Mouse (Mus musculus): ENCODE measurements around the gene Cep295nl. TPM values are rescaled to one million over a fixed set of nuclear protein-coding genes. Genes with fewer than 3 reads are reported as not detected.

Cep295nl gene
- polyA plus RNA-seq, 1 experiment from 2014 or later = 2.2 TPM

DNA sequence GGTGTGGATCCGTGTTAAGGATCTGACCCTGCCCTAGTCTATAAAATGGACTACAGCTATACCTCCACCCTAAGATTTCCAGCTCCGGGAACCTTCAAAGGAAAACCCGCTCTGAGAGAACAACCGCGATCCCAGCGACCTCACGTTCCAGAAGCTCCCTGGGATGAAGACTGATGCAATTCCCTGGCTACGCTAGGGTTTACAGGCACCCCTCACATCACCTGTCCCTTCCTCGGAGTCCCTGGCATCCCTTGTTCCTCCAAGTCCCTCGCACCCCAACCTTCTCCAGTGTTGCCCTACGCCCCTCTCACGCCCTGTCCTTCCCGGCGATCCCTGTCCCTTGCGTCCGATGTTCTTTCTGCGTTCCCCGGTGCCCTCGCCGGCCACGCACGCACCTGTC is 52.7 kb downstream of the Cep295nl start:
- H3K27ac ChIP-seq = peak overlapping the region; percentile 49
- H3K79me2 ChIP-seq (ENCODE audit: inconsistent target) = peaks cover 32% of the 10 kb centered on the region
- H3K36me3 ChIP-seq (ENCODE audit: inconsistent target) = peaks cover 23% of the 10 kb centered on the region; the same call in 1 of the 2 replicates
- H3K4me3 ChIP-seq (ENCODE audit: inconsistent target) = peak overlapping the region; percentile 93
- 0% methylated on average over 22 of the region's 22 CpGs for WGBS (ENCODE audit: missing documents)

DNA sequence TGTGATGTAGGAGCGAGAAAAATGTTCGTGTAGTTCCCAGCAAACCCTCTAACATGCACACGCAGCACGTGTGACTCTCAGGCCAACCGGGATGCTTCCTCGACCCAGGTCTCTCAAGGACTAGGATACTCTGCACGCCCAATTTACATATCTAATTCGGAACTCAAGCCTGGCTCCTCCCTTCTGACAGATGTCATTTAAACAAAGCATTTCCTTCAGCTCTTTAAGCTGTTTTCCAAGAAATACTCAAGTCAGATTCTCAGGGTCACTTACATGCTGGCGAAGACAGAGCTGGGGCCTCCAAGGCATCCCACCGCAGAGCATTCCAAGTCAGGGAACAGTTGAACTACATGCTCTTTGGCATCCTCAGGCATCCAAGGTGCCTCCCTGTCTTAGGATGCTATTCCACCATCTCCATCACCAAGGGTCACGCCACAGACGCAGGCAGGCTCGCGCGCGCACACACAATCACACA is 53.2 kb downstream of the Cep295nl start:
- Histone ChIP-seq H3K4me3 (ENCODE audit: inconsistent target) (peak overlapping the region; percentile 93), H3K36me3 (ENCODE audit: inconsistent target) (peaks cover 28% of the 10 kb centered on the region; the same call in 1 of the 2 replicates), H3K79me2 (ENCODE audit: inconsistent target) (peaks cover 32% of the 10 kb centered on the region), H3K27ac (peak overlapping the region; percentile 49; the same call in 1 of the 2 replicates)
- WGBS (ENCODE audit: missing documents) = 5% methylated on average over 16 of the region's 16 CpGs

DNA sequence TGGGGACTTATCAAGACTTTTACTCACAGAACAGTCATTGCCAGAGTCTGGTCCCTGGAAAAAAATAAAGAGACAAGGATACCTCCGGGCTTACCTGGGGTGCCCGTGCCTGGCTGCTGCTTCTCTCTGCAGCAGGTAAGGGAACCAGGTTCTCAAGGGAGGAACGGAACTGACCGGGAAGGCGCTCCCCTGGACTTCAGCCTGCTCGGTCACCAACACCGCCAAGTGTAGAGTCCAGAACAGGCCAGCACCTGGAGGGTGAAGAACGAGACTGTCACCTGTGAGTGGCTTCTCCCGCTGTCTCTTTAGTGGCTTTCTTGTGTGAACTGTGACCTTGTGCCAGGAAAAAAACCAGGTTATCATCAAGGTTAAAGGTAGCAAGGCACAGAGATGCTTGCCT is 54.7 kb downstream of the Cep295nl start:
- 94% methylated on average over 9 of the region's 9 CpGs for WGBS (ENCODE audit: missing documents)
- no peak overlapping the region for H3K27ac ChIP-seq
- H3K79me2 ChIP-seq (ENCODE audit: inconsistent target) = peaks cover 32% of the 10 kb centered on the region
- peaks cover 41% of the 10 kb centered on the region for H3K36me3 ChIP-seq (ENCODE audit: inconsistent target)
- H3K4me3 ChIP-seq (ENCODE audit: inconsistent target) = no peak overlapping the region

DNA sequence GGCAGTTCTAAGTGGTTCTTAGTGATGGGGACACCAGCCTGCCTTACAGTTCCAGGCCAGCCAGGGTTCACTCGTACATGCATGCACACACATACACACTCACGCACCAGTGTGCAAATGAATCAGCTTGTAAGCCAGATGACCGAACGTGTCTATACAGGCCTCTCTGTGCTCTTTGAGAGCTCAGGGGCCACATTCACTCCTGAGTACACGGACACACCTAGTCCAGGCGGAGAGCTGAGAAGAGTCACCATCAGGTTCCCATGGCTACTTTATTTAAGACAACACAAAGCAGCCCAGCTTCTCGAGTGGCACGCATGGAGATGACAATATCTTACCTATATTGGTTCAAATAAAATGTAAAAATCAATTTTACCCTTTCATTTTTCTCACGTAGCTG is 55.9 kb downstream of the Cep295nl start:
- Histone ChIP-seq H3K4me3 (ENCODE audit: inconsistent target) (no peak overlapping the region), H3K27ac (no peak overlapping the region), H3K79me2 (ENCODE audit: inconsistent target) (peaks cover 32% of the 10 kb centered on the region), H3K36me3 (ENCODE audit: inconsistent target) (peaks cover 51% of the 10 kb centered on the region)
- WGBS (ENCODE audit: missing documents) = 97% methylated on average over 9 of the region's 9 CpGs

DNA sequence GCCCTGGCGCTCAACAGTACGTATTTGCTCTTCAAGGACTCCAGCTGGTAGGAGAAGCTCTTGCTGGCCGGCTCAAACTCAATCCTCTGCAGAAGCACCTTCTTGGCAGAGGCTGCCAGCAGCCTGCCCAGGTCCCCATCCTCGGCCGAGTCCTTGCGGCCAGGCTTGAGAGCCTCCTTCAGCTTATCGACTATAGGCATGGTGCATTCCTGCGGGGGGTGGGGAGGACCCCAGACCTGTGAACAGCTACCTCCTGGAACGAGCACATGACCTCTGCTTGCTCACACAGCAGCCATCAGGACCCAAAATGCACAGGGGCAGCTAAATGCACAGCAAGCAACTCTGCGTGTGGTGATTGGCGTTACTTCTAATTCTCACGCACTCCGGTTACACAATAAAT is 56.5 kb downstream of the Cep295nl start:
- no peak overlapping the region for H3K4me3 ChIP-seq (ENCODE audit: inconsistent target)
- peaks cover 51% of the 10 kb centered on the region for H3K36me3 ChIP-seq (ENCODE audit: inconsistent target)
- H3K27ac ChIP-seq = no peak overlapping the region
- WGBS (ENCODE audit: missing documents) = 96% methylated on average over 13 of the region's 13 CpGs
- peaks cover 32% of the 10 kb centered on the region for H3K79me2 ChIP-seq (ENCODE audit: inconsistent target)

Other genes with a start within 250 kb of the Cep295nl start
- gene Dnah17, start 211.9 kb downstream of the Cep295nl start, polyA plus RNA-seq (2018) = 0.16 to 0.33 TPM (median 0.20 TPM) in 3 replicates
- 62.6 to 194 TPM (median 68.7 TPM) in 3 replicates for gene Cyth1, start 93.9 kb downstream of the Cep295nl start, polyA plus RNA-seq (2018)
- 4.3 to 7.9 TPM (median 5.4 TPM) in 3 replicates for gene Usp36, start 52.3 kb downstream of the Cep295nl start, polyA plus RNA-seq (2018)
- gene Timp2, start 13.2 kb upstream of the Cep295nl start, polyA plus RNA-seq (2018) = 330 to 662 TPM (median 385 TPM) in 3 replicates
- gene Lgals3bp, start 59.6 kb upstream of the Cep295nl start, polyA plus RNA-seq (2018) = 1,136 to 1,462 TPM (median 1,417 TPM) in 3 replicates
- 40.2 to 59.3 TPM (median 42.1 TPM) in 3 replicates for gene Cant1, start 76.6 kb upstream of the Cep295nl start, polyA plus RNA-seq (2018)
- 0.12 to 1.2 TPM (median 0.82 TPM) in 3 replicates for gene C1qtnf1, start 85.7 kb upstream of the Cep295nl start, polyA plus RNA-seq (2018)
- gene Engase, start 134.3 kb upstream of the Cep295nl start, polyA plus RNA-seq (2018) = 4.8 to 22.0 TPM (median 7.1 TPM) in 3 replicates

Data from macrophage (primary cell).